Mouse (Mus musculus) adrenal gland, adult (tissue): ENCODE results near the gene Slc1a5.
A peak's percentile ranks its signal among the peaks of the same experiment; 100 is the strongest.

Experiments used
- DNase-seq, 2 experiments: peaks; one replicate each; pipeline ENCODE4 v3.0.0; 2022 to 2023; ENCODE audit warnings: low spot score in 1 of 2; ENCODE audit not compliant: inconsistent age in 2 of 2

The Slc1a5 gene

GRCm38 (mm10) chr7:16816475-16817122 lies 35.5 kb downstream of the Slc1a5 start, which contains the start of gene Fkrp:
TSS of gene Fkrp (minus strand) at chr7:16816732.
- DNase-seq, result peak; percentile 62 to 87

GRCm38 (mm10) chr7:16817693-16818092 lies 36.6 kb downstream of the Slc1a5 start:
- no peak for DNase-seq

GRCm38 (mm10) chr7:16819794-16820193 lies 38.7 kb downstream of the Slc1a5 start:
- no peak for DNase-seq

GRCm38 (mm10) chr7:16820271-16820763 lies 39.2 kb downstream of the Slc1a5 start:
- DNase-seq, result no peak

- DNase-seq, result no peak
These were observed 40.0 kb downstream of the Slc1a5 start for GRCm38 (mm10) chr7:16821091-16821490.

- no peak for DNase-seq
These were observed 40.5 kb downstream of the Slc1a5 start for GRCm38 (mm10) chr7:16821669-16822101.

GRCm38 (mm10) chr7:16823734-16824133 lies 42.6 kb downstream of the Slc1a5 start:
- no peak for DNase-seq

GRCm38 (mm10) chr7:16825785-16826184 lies 44.6 kb downstream of the Slc1a5 start:
- no peak for DNase-seq

GRCm38 (mm10) chr7:16826571-16826970 lies 45.4 kb downstream of the Slc1a5 start:
- DNase-seq, result no peak

GRCm38 (mm10) chr7:16827274-16827673 lies 46.1 kb downstream of the Slc1a5 start:
- DNase-seq, result no peak

GRCm38 (mm10) chr7:16830449-16830848 lies 49.3 kb downstream of the Slc1a5 start:
- DNase-seq, result peak; percentile 32 to 58

- no peak for DNase-seq
These were observed 57.0 kb downstream of the Slc1a5 start for GRCm38 (mm10) chr7:16837916-16838803.

- DNase-seq, result no peak
These were observed 57.8 kb downstream of the Slc1a5 start for GRCm38 (mm10) chr7:16838804-16839426.

- no peak for DNase-seq
These were observed 58.4 kb downstream of the Slc1a5 start for GRCm38 (mm10) chr7:16839427-16840108.

GRCm38 (mm10) chr7:16840109-16840491 lies 59.0 kb downstream of the Slc1a5 start:
- DNase-seq, result no peak

GRCm38 (mm10) chr7:16841078-16841477 lies 59.9 kb downstream of the Slc1a5 start:
- no peak for DNase-seq

- peak in 1 of 2 experiments; percentile 58 for DNase-seq
These were observed 60.7 kb downstream of the Slc1a5 start for GRCm38 (mm10) chr7:16841561-16842560.

- DNase-seq, result peak; percentile 93 to 98
These were observed 61.5 kb downstream of the Slc1a5 start, which contains the start of gene Prkd2 for GRCm38 (mm10) chr7:16842645-16843063. TSS of gene Prkd2 (plus strand) at chr7:16842902.

GRCm38 (mm10) chr7:16843441-16844171 lies 62.5 kb downstream of the Slc1a5 start:
- DNase-seq, result peak; percentile 46 to 73
